Mouse (Mus musculus) hindbrain, postnatal 0 days (tissue): ENCODE measurements around the gene Gm26920. TPM values are rescaled to one million over a fixed set of nuclear protein-coding genes. Genes with fewer than 3 reads are reported as not detected.

Source experiments
- ATAC-seq: fragments of 200-750 bp; cut with Nextera tagmentation; 2 replicates; pipeline ENCODE4 v1.8.0; 2017; ENCODE audit warnings: mild to moderate bottlenecking, moderate TSS enrichment, moderate library complexity
- DNase-seq: peaks from one replicate; pipeline ENCODE4 v3.0.0-alpha.2; 2015; ENCODE audit warnings: low spot score
- H3K27ac ChIP-seq: fragments of 300-500 bp; sonication (generic); 2 replicates; pipeline ENCODE4 v1.5.1; 2014; ENCODE audit warnings: mild to moderate bottlenecking
- H3K27me3 ChIP-seq: fragments of 300-500 bp; sonication (generic); 2 replicates; pipeline ENCODE4 v1.6.1; 2014; ENCODE audit warnings: low read length, mixed read lengths; ENCODE audit not compliant: insufficient read depth
- H3K36me3 ChIP-seq: fragments of 300-500 bp; sonication (generic); 2 replicates; pipeline ENCODE4 v1.6.1; 2014; ENCODE audit warnings: low read length, mixed read lengths; ENCODE audit not compliant: insufficient read depth
- H3K4me1 ChIP-seq: fragments of 300-500 bp; sonication (generic); 2 replicates; pipeline ENCODE4 v1.6.1; 2014; ENCODE audit warnings: antibody characterized with exemption, low read length, mixed read lengths; ENCODE audit not compliant: insufficient read depth
- H3K4me2 ChIP-seq: fragments of 300-500 bp; sonication (generic); 2 replicates; pipeline ENCODE4 v1.6.1; 2014; ENCODE audit warnings: low read depth, mild to moderate bottlenecking, low read length, moderate library complexity, mixed read lengths
- H3K4me3 ChIP-seq: fragments of 300-500 bp; sonication (generic); 2 replicates; pipeline ENCODE4 v1.5.1; 2014; ENCODE audit warnings: low read length
- H3K9ac ChIP-seq: fragments of 300-500 bp; sonication (generic); replicated peaks from 2 replicates; pipeline ENCODE4 v1.6.1; 2014; ENCODE audit warnings: mild to moderate bottlenecking, low read length, moderate library complexity, mixed read lengths
- H3K9me3 ChIP-seq: fragments of 300-500 bp; sonication (generic); 2 replicates; pipeline ENCODE4 v1.6.1; 2016; ENCODE audit warnings: low read length, mixed read lengths
- CTCF ChIP-seq: IDR thresholded peaks from 2 replicates; pipeline ENCODE4 v1.5.1; 2016; ENCODE audit warnings: antibody characterized with exemption, control low read depth, low read depth
- WGBS: fragments of 180-500 bp; shearing (Covaris S2); extraction: QIAGEN DNeasy Blood & Tissue Kit; methylation state at CpG from one replicate; pipeline ENCODE4 v1.1.7; 2014; 5-methylcytosine and 5-hydroxymethylcytosine counted together
- polyA plus RNA-seq: library from polyadenylated mRNA; unstranded; fragments of >200 nt; fragmentation: Nextera tagmentation; extraction: Ambion mirVana; gene quantifications from 2 replicates; pipeline ENCODE4 v1.2.1, GENCODE M21; 2015
- total RNA-seq: library from RNA; depleted of rRNA; stranded (reverse); fragments of >200 nt; gene quantifications from 2 replicates; pipeline ENCODE4 v1.2.3, GENCODE M21; 2014

Gene Gm26920
- total and polyA plus RNA-seq, 2 experiments from 2014 or later = 1.6 TPM; not detected in 1

DNA sequence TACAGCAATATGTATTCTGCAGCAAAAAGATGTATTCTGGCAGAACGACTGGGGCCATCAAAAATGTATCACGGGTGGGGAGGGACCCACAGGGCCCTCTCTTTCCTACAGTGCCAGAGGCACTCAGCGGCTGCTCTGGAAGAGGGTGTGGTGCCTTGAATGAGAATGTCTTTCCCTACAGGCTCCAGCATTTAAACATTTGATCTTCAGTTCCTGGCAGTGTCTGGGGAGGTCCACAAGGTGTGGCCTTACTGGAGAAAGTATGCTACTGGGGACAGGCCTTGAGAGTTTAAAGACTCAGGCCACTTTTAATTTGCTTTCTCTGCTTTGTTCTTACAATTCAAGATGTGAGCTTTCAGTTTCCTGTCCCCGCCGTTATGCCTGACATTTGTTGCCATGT is 25.9 kb upstream of the Gm26920 start:
- Histone ChIP-seq H3K4me2 (no peak overlapping the region), H3K27ac (no peak overlapping the region), H3K9me3 (no peaks in the 10 kb centered on the region), H3K27me3 (no peaks in the 10 kb centered on the region), H3K9ac (no peak overlapping the region), H3K36me3 (no peaks in the 10 kb centered on the region), H3K4me1 (no peaks in the 10 kb centered on the region), H3K4me3 (no peak overlapping the region)
- DNase-seq = no peak
- no peak for ATAC-seq
- whole genome bisulfite sequencing = 95% methylated on average over 5 of the region's 5 CpGs
- no peak for TF ChIP-seq CTCF

DNA sequence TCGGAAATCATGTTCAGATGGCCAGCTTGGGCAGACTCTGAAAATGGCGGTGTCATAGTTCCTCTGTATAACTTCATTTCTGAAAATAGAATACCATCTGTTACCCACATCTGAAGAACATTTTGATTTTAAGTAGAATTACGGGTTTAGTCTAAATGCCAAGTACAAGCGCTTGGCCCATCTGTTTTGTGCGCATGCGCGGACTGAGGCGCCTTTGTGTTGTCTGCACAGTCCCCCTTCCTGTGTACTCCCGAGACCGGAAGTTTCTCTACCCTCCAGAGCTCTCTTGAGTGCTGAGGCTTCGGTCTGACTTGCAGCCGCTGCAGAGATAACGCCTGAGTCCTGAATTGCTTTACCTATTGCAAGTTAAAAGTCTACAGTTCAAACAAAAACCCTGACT is 9.1 kb upstream of the Gm26920 start:
- Histone ChIP-seq H3K9ac (no peak overlapping the region), H3K9me3 (no peaks in the 10 kb centered on the region; the same call in 1 of the 2 replicates), H3K27me3 (no peaks in the 10 kb centered on the region), H3K4me1 (0 out of 2 replicates have a peak, but pooled peaks cover under 1% of the 10 kb centered on the region), H3K4me3 (no peak overlapping the region), H3K4me2 (no peak overlapping the region), H3K27ac (no peak overlapping the region), H3K36me3 (peaks cover 18% of the 10 kb centered on the region)
- TF ChIP-seq CTCF = no peak
- 88% methylated on average over 13 of the region's 13 CpGs for WGBS
- no peak for DNase-seq
- no peak for ATAC-seq

DNA sequence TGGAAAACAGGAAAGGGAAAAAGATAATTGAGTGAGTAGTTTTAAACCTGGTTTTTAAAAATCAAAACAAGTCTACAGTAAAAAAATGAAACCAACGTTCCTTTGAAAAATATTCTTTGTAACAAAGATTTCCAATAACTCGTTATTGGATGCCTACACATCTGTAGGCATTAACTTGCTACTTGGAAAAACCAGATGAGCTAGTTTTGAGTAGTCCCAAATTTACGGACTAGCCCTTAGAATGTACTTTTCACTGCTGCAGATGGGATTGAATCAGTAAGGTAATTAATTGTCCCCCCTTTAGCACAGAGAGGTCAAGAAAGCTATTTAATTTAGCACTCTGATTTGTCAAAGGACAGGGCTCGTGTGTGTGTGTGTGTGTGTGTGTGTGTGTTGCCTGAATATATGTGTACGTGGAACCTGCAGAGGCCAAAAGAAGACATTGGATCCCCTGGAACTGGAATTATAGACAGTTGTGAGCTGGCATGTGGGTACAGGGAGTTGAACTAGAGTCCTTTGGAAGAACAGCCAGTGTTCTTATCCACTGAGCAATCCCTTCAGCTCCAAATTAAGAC is 5.4 kb upstream of the Gm26920 start:
- Histone ChIP-seq H3K27me3 (no peaks in the 10 kb centered on the region), H3K4me3 (peak overlapping the region; percentile 69), H3K27ac (peak overlapping the region; percentile 97), H3K4me1 (0 out of 2 replicates have a peak, but pooled peaks cover 4% of the 10 kb centered on the region), H3K4me2 (peak overlapping the region; percentile 76), H3K36me3 (no peaks in the 10 kb centered on the region), H3K9me3 (no peaks in the 10 kb centered on the region), H3K9ac (peak overlapping the region; percentile 82)
- DNase-seq (peak; percentile 6), ATAC-seq (no peak)
- 3% methylated on average over 5 of the region's 5 CpGs for WGBS
- no peak for TF ChIP-seq CTCF

DNA sequence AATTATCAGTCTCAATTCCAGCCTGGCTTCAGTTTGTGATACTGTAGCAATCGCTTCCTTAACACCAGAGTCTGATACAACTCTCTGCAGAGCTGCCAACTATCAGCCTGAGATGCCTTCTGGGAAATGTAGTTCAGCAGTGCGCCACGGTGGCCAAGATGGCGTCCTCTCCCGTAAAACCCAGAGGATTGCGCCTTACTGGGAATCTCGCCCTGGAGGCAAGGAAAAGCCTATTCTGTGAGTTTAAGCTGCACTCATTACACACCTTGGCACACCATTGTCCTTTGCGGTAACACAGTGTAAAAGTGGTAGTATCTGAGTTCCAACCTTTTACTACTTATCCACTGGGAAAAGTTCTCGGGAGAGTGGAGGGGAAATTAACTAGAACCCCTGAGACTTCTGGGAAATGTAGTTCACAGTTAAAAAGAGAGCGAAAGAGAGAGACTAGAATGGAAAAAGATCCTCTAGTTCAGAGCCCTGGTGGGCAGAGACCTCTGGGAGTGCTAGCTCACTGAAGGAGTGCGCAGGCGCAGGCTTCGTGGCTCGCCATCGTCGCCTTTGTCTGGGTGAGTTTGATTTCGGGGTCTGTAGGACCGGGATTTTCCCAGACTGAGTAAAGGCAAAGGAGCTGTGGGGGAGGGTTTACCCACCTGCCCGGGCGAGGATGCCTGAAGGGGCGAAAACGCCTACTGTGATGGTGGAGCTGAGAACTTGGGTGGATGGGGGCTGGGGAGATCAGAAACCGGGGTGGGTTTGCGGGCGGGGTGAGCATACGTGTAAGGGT is 4.6 kb upstream of the Gm26920 start, which contains the start of gene Zfp260:
TSS of gene Zfp260 (plus strand) at position 132 of the 784 bp plus-strand sequence.
- Histone ChIP-seq H3K4me3 (peak within 1 kb of the TSS; percentile 69), H3K4me2 (peak within 1 kb of the TSS; percentile 76), H3K27me3 (no peaks in the 10 kb centered on the region), H3K36me3 (no peaks in the 10 kb centered on the region), H3K27ac (peak within 1 kb of the TSS; percentile 97), H3K4me1 (0 out of 2 replicates have a peak, but pooled peaks cover 4% of the 10 kb centered on the region), H3K9me3 (no peaks in the 10 kb centered on the region), H3K9ac (peak within 1 kb of the TSS; percentile 82)
- under 1% methylated on average over 26 of the region's 26 CpGs for WGBS
- DNase-seq = peak; percentile 97
- peak; percentile 46 for TF ChIP-seq CTCF
- ATAC-seq = peak; percentile 84

DNA sequence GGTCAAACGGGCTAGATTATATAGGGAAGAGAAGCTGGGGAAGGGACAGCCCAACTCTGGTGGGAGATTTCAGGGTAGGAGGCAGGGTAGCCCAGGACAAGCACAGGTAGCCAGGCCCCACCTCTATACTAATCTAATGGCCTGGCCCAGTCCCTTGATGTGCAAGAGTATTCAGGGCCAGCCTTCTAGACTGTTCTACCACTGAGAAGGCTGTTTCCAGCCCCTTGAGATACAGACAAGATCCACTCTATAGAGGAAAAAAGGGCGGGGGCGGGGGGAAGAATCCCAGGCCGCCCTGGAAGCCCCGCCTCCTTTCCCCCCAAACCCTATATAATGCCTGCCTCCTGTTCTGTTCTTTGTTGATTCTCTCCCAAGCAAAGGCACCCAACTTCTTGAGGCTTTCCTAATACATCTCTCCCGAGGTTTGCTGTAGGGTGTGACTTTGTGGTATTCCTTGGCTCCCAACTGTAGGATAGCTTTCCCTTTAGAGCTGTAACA is 3.8 kb upstream of the Gm26920 start:
- no peak overlapping the region for H3K9ac ChIP-seq
- peak overlapping the region; percentile 69; the same call in 1 of the 2 replicates for H3K4me3 ChIP-seq
- no peak for ATAC-seq
- no peaks in the 10 kb centered on the region for H3K9me3 ChIP-seq
- peak overlapping the region; percentile 97; the same call in 1 of the 2 replicates for H3K27ac ChIP-seq
- no peak for TF ChIP-seq CTCF
- 70% methylated on average over 6 of the region's 6 CpGs for WGBS
- no peak for DNase-seq
- H3K4me2 ChIP-seq = peak overlapping the region; percentile 76
- peaks cover 9% of the 10 kb centered on the region; the same call in 1 of the 2 replicates for H3K4me1 ChIP-seq
- H3K27me3 ChIP-seq = no peaks in the 10 kb centered on the region
- H3K36me3 ChIP-seq = no peaks in the 10 kb centered on the region

DNA sequence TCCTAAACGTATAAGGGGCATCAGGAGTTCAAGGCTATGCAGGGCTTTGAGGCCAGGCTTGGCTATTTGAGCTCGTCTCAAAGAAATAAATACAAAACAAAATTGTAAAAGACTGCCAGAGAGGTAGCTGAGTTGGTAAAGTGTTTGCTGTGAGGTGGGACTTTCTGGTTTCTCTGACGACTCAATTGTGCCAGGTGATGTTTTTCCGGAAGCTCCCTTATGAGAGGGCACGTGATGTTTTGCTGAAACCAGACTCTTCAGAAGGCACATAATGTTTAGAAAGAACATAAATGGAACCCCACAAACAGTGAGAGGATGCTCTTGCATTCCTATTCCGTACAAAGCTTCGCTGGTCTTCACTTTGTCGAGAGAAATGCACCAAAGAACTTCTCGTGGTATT is 2.5 kb upstream of the Gm26920 start:
- no peaks in the 10 kb centered on the region for H3K9me3 ChIP-seq
- ATAC-seq (no peak), DNase-seq (no peak)
- WGBS = 84% methylated on average over 9 of the region's 9 CpGs
- H3K27ac ChIP-seq = no peak overlapping the region
- TF ChIP-seq CTCF = no peak
- no peaks in the 10 kb centered on the region for H3K36me3 ChIP-seq
- H3K4me1 ChIP-seq = peaks cover 9% of the 10 kb centered on the region; the same call in 1 of the 2 replicates
- no peaks in the 10 kb centered on the region for H3K27me3 ChIP-seq
- H3K4me3 ChIP-seq = no peak overlapping the region
- no peak overlapping the region for H3K9ac ChIP-seq
- no peak overlapping the region for H3K4me2 ChIP-seq
